Mouse (Mus musculus) cerebellum, adult 8-10 months (tissue): ENCODE data around the gene Pkdcc.

Experiments
- DNase-seq: peaks from one replicate; pipeline ENCODE4 v3.0.0; 2022

The Pkdcc gene

DNA sequence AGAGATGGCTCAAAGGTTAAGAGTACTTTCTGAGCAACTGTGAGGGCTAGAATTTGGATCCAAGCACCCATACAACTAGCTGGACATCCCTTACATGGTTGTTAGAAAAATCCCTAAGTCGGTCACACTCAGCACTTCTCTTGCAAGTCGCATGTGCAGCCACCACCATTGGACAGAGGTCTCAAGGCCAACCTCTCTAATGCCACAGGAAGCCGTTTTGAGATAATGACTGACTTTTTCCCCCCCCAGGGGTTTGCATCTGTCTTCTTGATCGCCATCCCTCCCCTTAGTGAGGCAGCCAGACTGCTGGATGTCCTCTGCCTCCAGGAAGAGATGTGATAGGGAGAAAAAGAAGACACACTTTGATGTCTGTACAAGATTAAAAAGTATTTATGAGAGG lies 32.1 kb downstream of the Pkdcc start:
- no peak for DNase-seq

DNA sequence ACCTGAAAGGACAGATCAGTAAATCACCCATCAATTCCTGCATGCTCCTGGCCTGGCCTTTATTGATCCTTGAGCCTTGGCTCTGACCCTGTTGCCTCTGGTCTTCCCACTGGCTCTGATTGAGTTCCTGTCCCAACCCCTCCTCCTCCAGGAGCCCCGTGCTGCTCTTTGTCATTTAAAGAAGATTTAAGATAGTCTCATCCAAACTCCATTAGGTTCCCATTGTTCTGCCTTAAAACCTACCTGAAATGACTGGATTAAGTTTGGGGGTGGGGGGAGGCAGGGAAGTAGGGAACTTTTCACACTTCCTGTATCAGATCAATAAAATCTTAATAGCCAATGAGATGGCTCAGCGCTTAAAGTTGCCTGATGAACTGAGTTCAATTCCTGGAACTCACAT lies 33.4 kb downstream of the Pkdcc start:
- DNase-seq, result no peak

DNA sequence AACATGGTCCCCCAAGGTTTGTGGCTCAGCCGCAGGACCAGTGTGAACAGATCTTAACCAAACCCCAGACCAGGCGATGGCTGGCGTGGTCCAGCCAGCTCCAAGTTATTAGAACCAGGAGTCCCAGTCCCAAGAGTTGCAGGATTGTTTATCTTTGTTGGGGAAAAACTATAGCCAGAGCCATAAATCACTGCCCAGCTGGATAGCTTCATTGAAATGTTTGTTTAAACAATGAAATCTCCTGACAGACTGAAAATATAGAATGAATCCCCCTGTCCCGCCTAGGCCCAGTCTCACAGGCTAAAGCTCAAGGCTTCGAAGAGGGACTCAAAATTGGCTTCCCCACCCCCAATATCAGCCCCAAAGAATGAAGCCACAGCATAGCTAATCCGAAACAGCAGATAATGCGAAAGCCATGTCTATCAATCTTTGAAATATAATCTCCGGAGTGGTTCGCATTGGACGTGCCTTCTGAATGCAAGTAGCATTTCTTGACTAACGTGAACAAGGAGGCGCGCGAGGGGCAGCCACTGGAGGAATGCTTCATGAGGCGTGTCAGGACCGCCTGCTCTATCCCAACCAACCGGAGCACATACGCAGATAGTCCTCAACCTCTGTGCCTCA lies 35.9 kb downstream of the Pkdcc start:
- DNase-seq, result no peak

DNA sequence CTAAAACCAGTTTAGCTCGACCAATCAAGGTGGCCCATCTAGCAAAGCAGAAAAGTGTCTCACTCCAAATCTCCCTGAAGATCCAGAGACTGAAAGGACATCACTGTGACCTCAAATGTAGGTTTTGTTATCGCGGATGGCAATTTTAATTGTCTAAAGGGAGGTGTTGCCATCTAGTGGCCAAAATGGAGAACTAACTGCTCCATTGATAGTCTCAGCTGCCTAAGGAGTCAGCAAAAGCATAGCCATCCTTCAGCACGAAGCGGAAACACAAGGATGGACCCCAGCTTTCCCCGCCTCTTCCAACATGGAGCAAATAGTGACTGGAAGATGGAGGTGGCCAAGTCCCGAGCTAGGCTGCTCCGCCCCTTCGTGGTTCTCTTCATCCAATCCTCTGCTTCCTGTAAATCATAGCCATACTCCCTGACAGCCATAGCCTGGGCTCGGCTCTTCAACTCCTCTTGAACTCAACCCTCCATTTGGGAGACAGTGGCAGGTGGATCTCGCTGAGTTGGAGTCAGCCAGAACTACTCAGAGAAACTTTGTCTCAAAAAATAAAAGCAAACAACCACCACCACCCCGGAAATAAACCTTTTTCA lies 38.1 kb downstream of the Pkdcc start:
- peak; percentile 40 for DNase-seq

DNA sequence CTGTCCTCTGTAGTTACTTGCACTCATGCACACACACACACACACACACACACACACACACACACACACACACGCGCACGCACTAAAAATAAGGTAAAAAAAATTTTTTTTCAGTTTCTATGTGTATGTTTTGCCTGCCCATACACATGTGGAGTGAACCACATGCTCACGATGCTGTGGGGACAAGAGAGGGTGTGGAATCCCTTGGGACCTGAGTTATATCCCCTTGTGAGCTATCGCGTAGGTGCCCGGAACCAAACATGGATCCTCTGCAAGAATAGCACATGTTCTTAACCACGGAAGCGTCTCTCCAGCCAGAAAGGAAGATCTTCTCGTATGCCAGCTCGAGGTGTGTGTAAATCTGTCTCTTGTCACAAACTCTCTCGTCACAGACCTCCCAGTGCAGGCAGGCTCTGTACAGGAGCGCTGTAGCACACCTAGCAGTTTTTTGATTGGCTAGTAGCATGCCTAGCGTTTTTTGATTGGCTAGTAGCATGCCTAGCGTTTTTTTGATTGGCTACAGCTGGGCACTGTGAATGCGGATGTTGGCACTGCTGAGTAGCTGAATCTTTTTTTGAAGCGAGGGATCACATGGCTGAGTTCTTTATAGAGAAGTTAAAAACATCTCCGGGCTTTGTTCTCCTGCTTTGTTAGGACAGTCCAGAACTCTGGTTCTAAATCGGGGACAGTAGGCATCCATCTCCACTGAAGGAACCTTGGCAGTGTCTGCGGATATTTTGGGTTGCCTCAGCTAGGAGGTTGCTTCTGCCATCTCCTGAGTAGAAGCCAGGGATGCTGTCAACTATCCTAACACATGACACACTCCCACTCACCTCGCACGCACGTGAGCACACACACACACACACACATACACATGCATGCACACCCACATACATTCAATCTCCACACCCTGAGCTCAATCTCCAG lies 52.4 kb downstream of the Pkdcc start:
- peak; percentile 42 for DNase-seq

DNA sequence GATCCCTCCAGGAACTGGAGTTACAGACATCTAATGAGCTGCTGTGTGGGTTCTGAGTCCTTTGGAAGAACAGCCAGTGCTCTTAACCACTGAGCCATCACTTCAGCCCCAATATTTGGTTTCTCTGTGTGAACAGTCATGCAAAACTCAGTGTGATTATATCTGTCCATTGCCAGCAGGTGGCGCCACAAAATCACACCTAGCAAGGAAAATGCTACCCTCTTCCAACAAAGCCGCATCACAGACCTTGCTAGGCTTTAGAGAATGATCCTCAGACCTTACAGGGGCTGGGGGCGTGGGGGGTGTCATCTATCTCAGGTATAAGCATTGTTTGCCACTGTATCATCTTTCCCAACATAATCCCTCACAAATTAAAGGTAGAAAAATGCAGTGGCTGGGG lies 56.4 kb downstream of the Pkdcc start:
- peak; percentile 51 for DNase-seq

DNA sequence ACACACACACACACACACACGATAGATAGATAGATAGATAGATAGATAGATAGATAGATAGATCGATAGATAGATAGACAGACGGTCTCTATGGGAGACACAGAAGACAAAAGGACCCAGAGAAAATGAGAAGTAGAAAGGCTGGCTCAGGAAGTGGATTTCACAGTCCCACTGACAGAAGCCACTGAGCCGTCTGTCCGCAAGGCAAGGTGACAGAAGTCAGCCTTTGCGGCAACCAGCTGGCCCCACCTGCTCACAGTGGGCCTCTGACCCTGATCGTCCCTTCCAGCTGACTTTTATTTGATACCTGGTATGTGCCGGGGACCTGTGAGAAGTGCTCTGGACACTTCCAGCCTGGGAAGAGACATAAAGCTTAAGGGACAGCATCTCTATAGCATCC lies 57.5 kb downstream of the Pkdcc start:
- DNase-seq, result no peak

DNA sequence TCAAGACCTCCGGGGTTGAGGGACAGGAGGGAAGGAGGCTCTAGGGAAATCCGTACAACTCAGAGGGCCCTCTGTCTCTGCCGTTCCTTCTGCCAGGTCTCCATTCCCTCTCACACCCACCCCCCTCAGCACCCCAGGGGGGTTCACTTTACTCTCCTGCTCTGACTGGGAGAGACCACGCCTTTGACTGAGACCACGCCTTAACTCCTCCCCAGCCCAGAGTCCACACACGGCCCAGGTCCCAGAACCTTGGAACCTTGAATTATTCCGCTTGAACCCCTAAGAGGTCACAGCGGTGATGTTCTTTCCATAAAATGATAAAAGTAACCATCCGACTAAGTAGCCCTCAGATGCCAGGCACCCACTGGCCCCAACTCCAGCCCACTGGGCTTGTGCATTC lies 58.5 kb downstream of the Pkdcc start:
- no peak for DNase-seq

DNA sequence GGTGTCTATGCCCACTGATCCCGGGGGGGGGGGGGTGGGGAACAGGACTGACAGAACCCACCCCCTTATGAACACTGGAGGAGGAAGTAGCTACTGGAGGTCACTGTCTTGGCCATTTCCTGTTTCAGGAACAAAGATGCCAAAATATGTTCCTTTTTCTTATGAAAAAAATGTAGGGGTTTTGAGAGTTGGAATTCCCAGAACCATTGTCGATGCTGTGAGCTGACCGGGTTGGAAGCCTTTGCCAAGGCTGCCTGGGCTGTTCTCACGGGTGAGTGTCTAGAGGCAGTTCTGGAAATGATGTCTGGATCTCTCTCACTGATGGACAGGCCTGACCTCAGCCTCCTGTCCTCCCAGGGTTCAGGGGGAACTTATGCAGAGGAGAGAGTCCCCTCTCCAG lies 59.0 kb downstream of the Pkdcc start:
- no peak for DNase-seq
